Mouse (Mus musculus): ENCODE measurements around the gene Tsku. TPM values are rescaled to one million over a fixed set of nuclear protein-coding genes. Genes with fewer than 3 reads are reported as not detected.

Gene Tsku
- not detected for polyA plus RNA-seq (2017; shearing (Covaris generic))

GRCm38 (mm10) chr7:98361063-98361652 lies at the start of gene Tsku:
TSS of gene Tsku (minus strand) at chr7:98361328.
- no peak for ATAC-seq

GRCm38 (mm10) chr7:98407615-98408014 lies 46.5 kb upstream of the Tsku start:
- no peak for ATAC-seq

- no peak for ATAC-seq
Observed at GRCm38 (mm10) chr7:98403996-98404395, 42.9 kb upstream of the Tsku start.

- ATAC-seq = no peak
Observed at GRCm38 (mm10) chr7:98402582-98403574, 41.8 kb upstream of the Tsku start.

GRCm38 (mm10) chr7:98392466-98393201 lies 31.5 kb upstream of the Tsku start:
- ATAC-seq = no peak

GRCm38 (mm10) chr7:98391351-98391936 lies 30.3 kb upstream of the Tsku start:
- no peak for ATAC-seq

GRCm38 (mm10) chr7:98390486-98390885 lies 29.4 kb upstream of the Tsku start:
- ATAC-seq = no peak

- no peak for ATAC-seq
Observed at GRCm38 (mm10) chr7:98389656-98390055, 28.5 kb upstream of the Tsku start.

- no peak for ATAC-seq
Observed at GRCm38 (mm10) chr7:98388881-98389501, 27.9 kb upstream of the Tsku start.

GRCm38 (mm10) chr7:98387201-98387600 lies 26.1 kb upstream of the Tsku start:
- ATAC-seq = no peak

- ATAC-seq = no peak
Observed at GRCm38 (mm10) chr7:98385168-98385567, 24.0 kb upstream of the Tsku start.

- ATAC-seq = no peak
Observed at GRCm38 (mm10) chr7:98383337-98383736, 22.2 kb upstream of the Tsku start.

- no peak for ATAC-seq
Observed at GRCm38 (mm10) chr7:98382784-98383183, 21.7 kb upstream of the Tsku start.

GRCm38 (mm10) chr7:98380224-98380925 lies 19.2 kb upstream of the Tsku start:
- ATAC-seq = no peak

GRCm38 (mm10) chr7:98379232-98379631 lies 18.1 kb upstream of the Tsku start:
- no peak for ATAC-seq

GRCm38 (mm10) chr7:98377257-98377656 lies 16.1 kb upstream of the Tsku start:
- ATAC-seq = no peak

- no peak for ATAC-seq
Observed at GRCm38 (mm10) chr7:98371161-98371560, 10.0 kb upstream of the Tsku start.

- no peak for ATAC-seq
Observed at GRCm38 (mm10) chr7:98369762-98370369, 8.7 kb upstream of the Tsku start.

- ATAC-seq = no peak
Observed at GRCm38 (mm10) chr7:98361662-98362061, 534 bp upstream of the Tsku start.

GRCm38 (mm10) chr7:98360621-98360990 lies 522 bp downstream of the Tsku start:
- ATAC-seq = no peak

GRCm38 (mm10) chr7:98359951-98360620 lies 1.0 kb downstream of the Tsku start:
- no peak for ATAC-seq
